Mouse (Mus musculus) hindbrain, embryonic 13.5 days (tissue): ENCODE measurements around the gene Col11a2. TPM values are rescaled to one million over a fixed set of nuclear protein-coding genes. Genes with fewer than 3 reads are reported as not detected.
"Not testable (repeated sequence)": the region's sequence is repeated elsewhere in the genome, so short reads cannot be mapped to it uniquely, and the experiment has no call there.

Experiments used
- ATAC-seq: fragments of 200-750 bp; cut with Nextera tagmentation; 2 replicates; pipeline ENCODE4 v1.8.0; 2017; ENCODE audit warnings: moderate TSS enrichment; ENCODE audit not compliant: low FRiP score
- H3K27ac ChIP-seq: fragments of 300-500 bp; sonication (generic); 2 replicates; pipeline ENCODE4 v1.5.1; 2015; ENCODE audit warnings: inconsistent platforms, mild to moderate bottlenecking, moderate library complexity
- H3K27me3 ChIP-seq: fragments of 300-500 bp; sonication (generic); 2 replicates; pipeline ENCODE4 v1.6.1; 2015; ENCODE audit warnings: mild to moderate bottlenecking, inconsistent platforms
- H3K36me3 ChIP-seq: fragments of 300-500 bp; sonication (generic); 2 replicates; pipeline ENCODE4 v1.6.1; 2015; ENCODE audit warnings: mild to moderate bottlenecking, inconsistent platforms
- H3K4me1 ChIP-seq: fragments of 300-500 bp; sonication (generic); replicated peaks from 2 replicates; pipeline ENCODE4 v1.6.1; 2015; ENCODE audit warnings: inconsistent platforms
- H3K4me2 ChIP-seq: fragments of 300-500 bp; sonication (generic); 2 replicates; pipeline ENCODE4 v1.6.1; 2015; ENCODE audit warnings: inconsistent platforms, mild to moderate bottlenecking, moderate library complexity
- H3K4me3 ChIP-seq: fragments of 300-500 bp; sonication (generic); 2 replicates; pipeline ENCODE4 v1.5.1; 2015; ENCODE audit warnings: mild to moderate bottlenecking, inconsistent platforms
- H3K9ac ChIP-seq: fragments of 300-500 bp; sonication (generic); 2 replicates; pipeline ENCODE4 v1.6.1; 2015; ENCODE audit warnings: mild to moderate bottlenecking, inconsistent platforms
- H3K9me3 ChIP-seq: fragments of 300-500 bp; sonication (generic); 2 replicates; pipeline ENCODE4 v1.6.1; 2016; ENCODE audit warnings: inconsistent platforms
- WGBS: fragments of 180-500 bp; shearing (Covaris S2); methylation state at CpG from one replicate; pipeline ENCODE4 v1.1.7; 2015; 5-methylcytosine and 5-hydroxymethylcytosine counted together
- polyA plus RNA-seq: library from polyadenylated mRNA; unstranded; fragments of >200 nt; fragmentation: Nextera tagmentation; extraction: Ambion mirVana; gene quantifications from 2 replicates; pipeline ENCODE4 v1.2.1, GENCODE M21; 2015

The Col11a2 gene
- polyA plus RNA-seq, result 3.2 and 3.8 TPM in 2 replicates

GRCm38 (mm10) chr17:34038878-34039561, at the start of gene Col11a2:
Col11a2 (plus strand) TSS chr17:34039437.
- Histone ChIP-seq H3K36me3 (peaks cover 41% of the 10 kb centered on the region), H3K27me3 (peaks cover 12% of the 10 kb centered on the region; the same call in 1 of the 2 replicates), H3K4me2 (peak within 1 kb of the TSS; percentile 54), H3K4me1 (peaks cover 45% of the 10 kb centered on the region), H3K9me3 (no peaks in the 10 kb centered on the region), H3K4me3 (peak within 1 kb of the TSS; percentile 29), H3K9ac (peak within 1 kb of the TSS; percentile 68), H3K27ac (0 out of 2 replicates have a peak within 1 kb of the TSS, but pooled peaks have one; percentile 1)
- peak; percentile 63 for ATAC-seq
- 12% methylated on average over 28 of the region's 28 CpGs for WGBS

GRCm38 (mm10) chr17:33991788-33992664, 47.2 kb upstream of the Col11a2 start:
- H3K27me3 ChIP-seq, result peaks cover 10% of the 10 kb centered on the region; the same call in 1 of the 2 replicates
- 30% methylated on average over 10 of the region's 10 CpGs for WGBS
- ATAC-seq, result no peak
- H3K27ac ChIP-seq, result 0 out of 2 replicates have a peak overlapping the region, but pooled peaks have one; percentile 8
- H3K4me2 ChIP-seq, result no peak overlapping the region
- no peak overlapping the region for H3K9ac ChIP-seq
- H3K9me3 ChIP-seq, result no peaks in the 10 kb centered on the region
- H3K4me3 ChIP-seq, result no peak overlapping the region
- H3K36me3 ChIP-seq, result no peaks in the 10 kb centered on the region
- no peaks in the 10 kb centered on the region for H3K4me1 ChIP-seq

GRCm38 (mm10) chr17:33994959-33995358, 44.3 kb upstream of the Col11a2 start:
- no peak overlapping the region for H3K9ac ChIP-seq
- H3K36me3 ChIP-seq, result no peaks in the 10 kb centered on the region
- peaks cover 24% of the 10 kb centered on the region for H3K27me3 ChIP-seq
- peaks cover 9% of the 10 kb centered on the region for H3K4me1 ChIP-seq
- ATAC-seq, result no peak
- H3K27ac ChIP-seq, result no peak overlapping the region
- H3K4me2 ChIP-seq, result no peak overlapping the region
- no peak overlapping the region for H3K4me3 ChIP-seq
- H3K9me3 ChIP-seq, result no peaks in the 10 kb centered on the region
- WGBS, result 87% methylated on average over 8 of the region's 8 CpGs

- Histone ChIP-seq H3K9ac (no peak overlapping the region), H3K9me3 (no peaks in the 10 kb centered on the region), H3K27ac (no peak overlapping the region), H3K36me3 (no peaks in the 10 kb centered on the region), H3K4me3 (no peak overlapping the region), H3K4me2 (no peak overlapping the region), H3K4me1 (peaks cover 15% of the 10 kb centered on the region), H3K27me3 (peaks cover 31% of the 10 kb centered on the region)
- ATAC-seq, result no peak
- 73% methylated on average over 3 of the region's 3 CpGs for WGBS
Measured at GRCm38 (mm10) chr17:33995651-33996050, 43.6 kb upstream of the Col11a2 start.

- H3K4me3 ChIP-seq, ATAC-seq, H3K9ac ChIP-seq, H3K36me3 ChIP-seq, H3K27ac ChIP-seq, H3K4me2 ChIP-seq, H3K9me3 ChIP-seq: not testable (repeated sequence)
- Histone ChIP-seq H3K4me1 (peaks cover 15% of the 10 kb centered on the region), H3K27me3 (peaks cover 45% of the 10 kb centered on the region)
- WGBS, result 88% methylated on average over 2 of the region's 2 CpGs
Measured at GRCm38 (mm10) chr17:33997025-33997424, 42.2 kb upstream of the Col11a2 start.

GRCm38 (mm10) chr17:33998697-33999096, 40.5 kb upstream of the Col11a2 start:
- H3K4me3 ChIP-seq, H3K9ac ChIP-seq, H3K36me3 ChIP-seq, H3K4me2 ChIP-seq, H3K9me3 ChIP-seq, H3K27ac ChIP-seq, ATAC-seq: not testable (repeated sequence)
- Histone ChIP-seq H3K27me3 (peaks cover 49% of the 10 kb centered on the region), H3K4me1 (peaks cover 15% of the 10 kb centered on the region)
- WGBS, result 69% methylated on average over 5 of the region's 5 CpGs

GRCm38 (mm10) chr17:33999341-34000149, 39.7 kb upstream of the Col11a2 start:
- peak overlapping the region; percentile 52 for H3K4me3 ChIP-seq

GRCm38 (mm10) chr17:34000150-34000537, 39.1 kb upstream of the Col11a2 start, which contains the start of gene H2-K1:
H2-K1 (minus strand) TSS chr17:34000347.
- Histone ChIP-seq H3K9me3 (no peaks in the 10 kb centered on the region), H3K4me1 (peaks cover 15% of the 10 kb centered on the region), H3K4me2 (peak within 1 kb of the TSS; percentile 93), H3K36me3 (no peaks in the 10 kb centered on the region), H3K9ac (peak within 1 kb of the TSS; percentile 69), H3K4me3 (peak within 1 kb of the TSS; percentile 52), H3K27me3 (peaks cover 49% of the 10 kb centered on the region), H3K27ac (no peak within 1 kb of the TSS)
- ATAC-seq, result peak; percentile 72
- WGBS, result under 1% methylated on average over 23 of the region's 30 CpGs

More at GRCm38 (mm10) chr17:33999341-34000149, 39.7 kb upstream of the Col11a2 start:
- ATAC-seq, result peak; percentile 69; the same call in 1 of the 2 replicates
- no peak overlapping the region for H3K27ac ChIP-seq
- H3K27me3 ChIP-seq, result peaks cover 49% of the 10 kb centered on the region
- H3K4me1 ChIP-seq, result peaks cover 15% of the 10 kb centered on the region
- H3K36me3 ChIP-seq, result no peaks in the 10 kb centered on the region
- peak overlapping the region; percentile 69 for H3K9ac ChIP-seq
- peak overlapping the region; percentile 93 for H3K4me2 ChIP-seq
- H3K9me3 ChIP-seq, result no peaks in the 10 kb centered on the region
- WGBS, result 3% methylated on average over 76 of the region's 87 CpGs

GRCm38 (mm10) chr17:34000796-34001195, 38.4 kb upstream of the Col11a2 start:
- not testable (repeated sequence) for H3K36me3 ChIP-seq, H3K4me3 ChIP-seq, H3K9ac ChIP-seq, H3K4me2 ChIP-seq, H3K9me3 ChIP-seq, H3K27ac ChIP-seq, ATAC-seq
- Histone ChIP-seq H3K27me3 (peaks cover 49% of the 10 kb centered on the region), H3K4me1 (peaks cover 15% of the 10 kb centered on the region)
- WGBS, result 65% methylated on average over 2 of the region's 2 CpGs

- no peak overlapping the region for H3K4me3 ChIP-seq
- ATAC-seq, result no peak
- H3K9ac ChIP-seq, result no peak overlapping the region
- H3K27me3 ChIP-seq, result peaks cover 40% of the 10 kb centered on the region
- H3K27ac ChIP-seq, result no peak overlapping the region
- WGBS, result 3% methylated on average over 5 of the region's 5 CpGs
- H3K4me2 ChIP-seq, result no peak overlapping the region
- no peaks in the 10 kb centered on the region for H3K36me3 ChIP-seq
- H3K9me3 ChIP-seq, result no peaks in the 10 kb centered on the region
- H3K4me1 ChIP-seq, result peaks cover 15% of the 10 kb centered on the region
Measured at GRCm38 (mm10) chr17:34003426-34003825, 35.8 kb upstream of the Col11a2 start.

GRCm38 (mm10) chr17:34006570-34006969, 32.7 kb upstream of the Col11a2 start:
- Histone ChIP-seq H3K36me3 (no peaks in the 10 kb centered on the region), H3K9me3 (no peaks in the 10 kb centered on the region), H3K4me3 (no peak overlapping the region), H3K4me2 (no peak overlapping the region), H3K4me1 (no peaks in the 10 kb centered on the region), H3K9ac (no peak overlapping the region), H3K27me3 (peaks cover 9% of the 10 kb centered on the region), H3K27ac (no peak overlapping the region)
- WGBS, result 54% methylated on average over 2 of the region's 2 CpGs
- no peak for ATAC-seq
